ENCODE assay signal across 8 mouse cellular contexts in genomic region chr5:110493785-110494184, GRCm38 (mm10). TPM values are rescaled to one million over a fixed set of nuclear protein-coding genes. Genes with fewer than 3 reads are reported as not detected.
DNase-seq lines count a peak whose midpoint lies in the region; ATAC-seq lines count a peak whose summit lies in the region.

No protein-coding gene starts in this region.

- H3K4me1 ChIP-seq in heart, embryonic 11.5 days (ENCODE audit: control insufficient read depth, insufficient read depth, low read length): no peaks in the 10 kb centered on the region
- H3K4me1 ChIP-seq in hindbrain, embryonic 16.5 days (ENCODE audit: control insufficient read depth, insufficient read depth, low read depth, low read length): peaks cover 8% of the 10 kb centered on the region

- H3K9me3 ChIP-seq in heart, embryonic 11.5 days (replicated peaks; ENCODE audit: control insufficient read depth, low read length): no peaks in the 10 kb centered on the region
- no peaks in the 10 kb centered on the region for H3K9me3 ChIP-seq in hindbrain, embryonic 16.5 days (ENCODE audit: control insufficient read depth, low read length)

- H3K4me2 ChIP-seq in heart, embryonic 11.5 days: no peak overlapping the region
- H3K4me2 ChIP-seq in hindbrain, embryonic 16.5 days (ENCODE audit: low read length): no peak overlapping the region

- H3K27me3 ChIP-seq in heart, embryonic 11.5 days (ENCODE audit: control insufficient read depth, insufficient read depth, low read length): peaks cover 13% of the 10 kb centered on the region
- H3K27me3 ChIP-seq in hindbrain, embryonic 16.5 days (replicated peaks; ENCODE audit: control insufficient read depth, insufficient read depth, low read length): no peaks in the 10 kb centered on the region; the same call in 1 of the 2 replicates

- DNase-seq in heart, adult 11 months: peak; percentile 96
- peak; percentile 69 for DNase-seq in cerebellum, postnatal 36 days
- peak; percentile 70 to 78 for DNase-seq in frontal cortex, postnatal 36 days (ENCODE audit: low spot score in 2 of 2)
- peak; percentile 58 to 78 for DNase-seq in layer of hippocampus, postnatal 25 days (ENCODE audit: extremely low spot score in 1 of 2, low spot score in 1 of 2)
- DNase-seq in mesoderm, embryonic 11.5 days (ENCODE audit: low read depth, low spot score): peak; percentile 82
- peak; percentile 27 to 54 for DNase-seq in right cerebral cortex, postnatal 36 days (ENCODE audit: low spot score in 2 of 2)

- H3K9ac ChIP-seq in heart, embryonic 11.5 days (ENCODE audit: low read depth, low read length): no peak overlapping the region
- 0 out of 2 replicates have a peak overlapping the region, but pooled peaks have one; percentile 16 for H3K9ac ChIP-seq in hindbrain, embryonic 16.5 days (ENCODE audit: low read depth, low read length)

- no peaks in the 10 kb centered on the region for H3K36me3 ChIP-seq in heart, embryonic 11.5 days (ENCODE audit: control insufficient read depth, insufficient read depth, low read length)
- no peaks in the 10 kb centered on the region for H3K36me3 ChIP-seq in hindbrain, embryonic 16.5 days (ENCODE audit: control insufficient read depth, insufficient read depth, low read length)

- no peak overlapping the region for H3K4me3 ChIP-seq in heart, embryonic 11.5 days (ENCODE audit: low read depth, low read length)
- H3K4me3 ChIP-seq in hindbrain, embryonic 16.5 days (ENCODE audit: low read length): no peak overlapping the region

- WGBS in heart, embryonic 11.5 days (ENCODE audit: insufficient replicate concordance): 5% methylated on average over 4 of the region's 4 CpGs
- 14% methylated on average over 4 of the region's 4 CpGs for WGBS in hindbrain, embryonic 16.5 days

- ATAC-seq in heart, embryonic 11.5 days (replicated peaks; ENCODE audit: insufficient number of reproducible peaks, low FRiP score, low TSS enrichment): no peak
- peak; percentile 91 for ATAC-seq in hindbrain, embryonic 16.5 days

- no peak overlapping the region for H3K27ac ChIP-seq in heart, embryonic 11.5 days (ENCODE audit: low read depth, low read length)
- H3K27ac ChIP-seq in hindbrain, embryonic 16.5 days (ENCODE audit: low read depth, low read length): no peak overlapping the region

RNA-seq across cellular contexts. Expression of gene Fbrsl1, which starts 45.5 kb away (rescaled TPM):
- 8.1 and 10.2 TPM in 2 replicates for polyA plus RNA-seq in heart, embryonic 11.5 days (2014; fragmentation: Nextera tagmentation; extraction: Ambion mirVana)
- 10.7 and 13.6 TPM in 2 replicates for polyA plus RNA-seq in hindbrain, embryonic 16.5 days (2015; fragmentation: Nextera tagmentation; extraction: Ambion mirVana)
- 10 to 100 TPM; 83.5 to 89.3 TPM for total RNA-seq in layer of hippocampus, postnatal 25 days (2021)

RNA-seq across cellular contexts. Expression of gene Galnt9, which starts 50.4 kb away (rescaled TPM):
- not detected in 2 replicates for polyA plus RNA-seq in heart, embryonic 11.5 days (2014; fragmentation: Nextera tagmentation; extraction: Ambion mirVana)
- 24.9 and 26.0 TPM in 2 replicates for polyA plus RNA-seq in hindbrain, embryonic 16.5 days (2015; fragmentation: Nextera tagmentation; extraction: Ambion mirVana)
- 100 to 1,000 TPM; 111 to 124 TPM for total RNA-seq in layer of hippocampus, postnatal 25 days (2021)

Comparison
In these comparisons a context has a peak if more than half of its experiments do, and no peak if none do; other contexts are left out.
1. DNase-seq: peak in every context shown above with its lines; median percentile 96 in heart, adult 11 months; 82 in mesoderm, embryonic 11.5 days; 74 in frontal cortex, postnatal 36 days; 69 in cerebellum, postnatal 36 days; 68 in layer of hippocampus, postnatal 25 days; 40 in right cerebral cortex, postnatal 36 days.
2. RNA of gene Galnt9, which starts 50.4 kb away (polyA plus RNA-seq): 24.9 to 26.0 TPM in hindbrain, embryonic 16.5 days; not detected in heart, embryonic 11.5 days; every median in the first group is over 10 times any median in the second.